Mouse (Mus musculus) kidney, embryonic 14.5 days (tissue): ENCODE results near the gene Ubald2. TPM values are rescaled to one million over a fixed set of nuclear protein-coding genes. Genes with fewer than 3 reads are reported as not detected.

Experiments
- ATAC-seq: fragments of 200-750 bp; cut with Nextera tagmentation; 2 replicates; pipeline ENCODE4 v1.8.0; 2017; ENCODE audit warnings: moderate number of reproducible peaks, mild to moderate bottlenecking, moderate TSS enrichment, moderate library complexity; ENCODE audit not compliant: low FRiP score, low TSS enrichment
- H3K27ac ChIP-seq: fragments of 300-500 bp; sonication (generic); 2 replicates; pipeline ENCODE4 v1.5.1; 2014; ENCODE audit warnings: low read depth, mild to moderate bottlenecking, low read length, moderate library complexity, mixed read lengths
- H3K27me3 ChIP-seq: fragments of 300-500 bp; sonication (generic); 2 replicates; pipeline ENCODE4 v1.6.1; 2014; ENCODE audit warnings: mild to moderate bottlenecking, low read length; ENCODE audit not compliant: control insufficient read depth, insufficient read depth
- H3K36me3 ChIP-seq: fragments of 300-500 bp; sonication (generic); 2 replicates; pipeline ENCODE4 v1.6.1; 2014; ENCODE audit warnings: low read length, mixed read lengths; ENCODE audit not compliant: control insufficient read depth, insufficient read depth
- H3K4me1 ChIP-seq: fragments of 300-500 bp; sonication (generic); 2 replicates; pipeline ENCODE4 v1.6.1; 2014; ENCODE audit warnings: low read length, mixed read lengths; ENCODE audit not compliant: control insufficient read depth, insufficient read depth
- H3K4me2 ChIP-seq: fragments of 300-500 bp; sonication (generic); replicated peaks from 2 replicates; pipeline ENCODE4 v1.6.1; 2014; ENCODE audit warnings: low read depth, mild to moderate bottlenecking, low read length
- H3K4me3 ChIP-seq: fragments of 300-500 bp; sonication (generic); 2 replicates; pipeline ENCODE4 v1.5.1; 2014; ENCODE audit warnings: mild to moderate bottlenecking, low read length
- H3K9ac ChIP-seq: fragments of 300-500 bp; sonication (generic); 2 replicates; pipeline ENCODE4 v1.6.1; 2014; ENCODE audit warnings: low read depth, mild to moderate bottlenecking, low read length, moderate library complexity
- H3K9me3 ChIP-seq: fragments of 300-500 bp; sonication (generic); 2 replicates; pipeline ENCODE4 v1.6.1; 2016; ENCODE audit warnings: low read length; ENCODE audit not compliant: control insufficient read depth
- WGBS: fragments of 180-500 bp; shearing (Covaris S2); extraction: QIAGEN DNeasy Blood & Tissue Kit; methylation state at CpG from one replicate; pipeline ENCODE4 v1.1.7; 2014; 5-methylcytosine and 5-hydroxymethylcytosine counted together
- polyA plus RNA-seq: library from polyadenylated mRNA; unstranded; fragments of >200 nt; fragmentation: Nextera tagmentation; extraction: Ambion mirVana; gene quantifications from 2 replicates; pipeline ENCODE4 v1.2.1, GENCODE M21; 2014

The Ubald2 gene
- polyA plus RNA-seq, 1 experiment from 2014 or later = 80.8 TPM

GRCm38 (mm10) chr11:116443935-116444334, 10.0 kb downstream of the Ubald2 start:
- Histone ChIP-seq H3K27ac (no peak overlapping the region), H3K36me3 (peaks cover 8% of the 10 kb centered on the region; the same call in 1 of the 2 replicates), H3K9me3 (no peaks in the 10 kb centered on the region), H3K9ac (no peak overlapping the region), H3K4me3 (no peak overlapping the region), H3K4me1 (peaks cover 12% of the 10 kb centered on the region), H3K4me2 (no peak overlapping the region), H3K27me3 (peaks cover 13% of the 10 kb centered on the region; the same call in 1 of the 2 replicates)
- ATAC-seq = no peak
- 91% methylated on average over 6 of the region's 6 CpGs for WGBS

DNA sequence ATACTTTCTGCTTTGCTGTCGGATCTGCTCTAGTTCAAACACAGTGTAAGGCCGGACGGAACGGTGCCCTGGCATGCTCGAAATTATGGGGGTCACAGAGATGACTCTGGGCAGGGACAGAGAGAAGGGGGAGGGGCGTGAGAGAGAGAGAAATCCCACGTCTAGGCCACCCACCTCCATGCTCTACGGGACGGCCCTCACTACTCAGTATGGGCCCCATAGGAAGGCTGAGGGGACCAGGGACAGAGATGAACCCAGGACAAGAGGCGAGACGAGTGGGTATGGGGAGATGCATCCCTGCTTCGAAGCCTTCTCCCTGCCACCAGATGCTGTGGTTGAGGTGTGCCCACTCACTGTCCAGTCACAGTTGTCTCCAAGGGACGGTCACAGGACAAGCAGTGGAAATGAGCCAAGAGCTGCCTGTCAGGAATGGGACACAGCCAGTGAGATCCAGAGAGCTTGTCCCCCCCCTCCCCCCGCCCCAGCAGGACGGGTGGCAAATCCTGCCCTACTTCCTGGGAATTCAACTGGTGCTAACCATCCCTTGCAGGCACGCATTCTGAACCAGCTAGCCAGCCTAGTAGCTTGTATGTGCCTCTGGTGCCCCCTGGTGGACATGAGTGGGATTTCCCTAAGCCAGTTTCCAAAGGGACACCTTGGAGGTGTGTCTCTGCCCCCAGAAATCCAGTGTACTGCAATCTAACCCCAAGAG, 11.9 kb downstream of the Ubald2 start:
- no peaks in the 10 kb centered on the region for H3K36me3 ChIP-seq
- 28% methylated on average over 14 of the region's 16 CpGs for WGBS
- H3K4me3 ChIP-seq = no peak overlapping the region
- H3K27ac ChIP-seq = no peak overlapping the region
- ATAC-seq = peak; percentile 56
- no peak overlapping the region for H3K9ac ChIP-seq
- H3K4me1 ChIP-seq = peaks cover 7% of the 10 kb centered on the region
- H3K27me3 ChIP-seq = peaks cover 13% of the 10 kb centered on the region; the same call in 1 of the 2 replicates
- H3K4me2 ChIP-seq = peak overlapping the region; percentile 10
- peaks cover 3% of the 10 kb centered on the region; the same call in 1 of the 2 replicates for H3K9me3 ChIP-seq

- peak; percentile 25; the same call in 1 of the 2 replicates for ATAC-seq
- Histone ChIP-seq H3K4me3 (no peak overlapping the region), H3K4me1 (peaks cover 7% of the 10 kb centered on the region), H3K36me3 (no peaks in the 10 kb centered on the region), H3K27ac (no peak overlapping the region), H3K9ac (0 out of 2 replicates have a peak overlapping the region, but pooled peaks have one; percentile 35), H3K9me3 (peaks cover 3% of the 10 kb centered on the region; the same call in 1 of the 2 replicates), H3K27me3 (peaks cover 13% of the 10 kb centered on the region; the same call in 1 of the 2 replicates), H3K4me2 (peak overlapping the region; percentile 1; the same call in 1 of the 2 replicates)
- 21% methylated on average over 19 of the region's 19 CpGs for WGBS
Observed at GRCm38 (mm10) chr11:116446308-116446887, 12.5 kb downstream of the Ubald2 start.

DNA sequence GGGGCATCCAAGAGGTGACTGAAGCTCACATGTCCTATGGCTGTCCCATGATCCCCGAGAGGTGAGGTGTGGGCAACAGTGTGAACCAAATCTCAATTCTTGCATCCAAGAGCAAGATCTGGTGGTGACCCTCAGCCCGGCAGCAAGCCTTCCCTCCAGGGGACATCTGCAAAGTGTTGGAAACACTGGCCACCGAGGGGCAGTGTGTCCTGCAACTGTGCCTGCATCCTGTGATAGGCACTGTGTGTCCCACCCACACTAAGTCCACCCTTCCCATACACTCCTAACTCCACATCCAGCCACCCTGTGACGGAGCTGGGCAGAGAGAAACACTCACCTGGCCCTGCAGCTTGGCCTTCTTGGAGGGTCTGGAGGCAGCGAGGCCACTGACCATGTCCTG, 13.9 kb downstream of the Ubald2 start:
- WGBS = 73% methylated on average over 5 of the region's 5 CpGs
- no peak overlapping the region for H3K9ac ChIP-seq

GRCm38 (mm10) chr11:116449341-116449740, 15.4 kb downstream of the Ubald2 start:
- Histone ChIP-seq H3K9me3 (peaks cover 3% of the 10 kb centered on the region; the same call in 1 of the 2 replicates), H3K4me1 (peaks cover 7% of the 10 kb centered on the region), H3K27me3 (peaks cover 13% of the 10 kb centered on the region; the same call in 1 of the 2 replicates), H3K9ac (no peak overlapping the region), H3K4me3 (no peak overlapping the region), H3K27ac (no peak overlapping the region), H3K4me2 (no peak overlapping the region), H3K36me3 (no peaks in the 10 kb centered on the region)
- no peak for ATAC-seq
- 95% methylated on average over 3 of the region's 3 CpGs for WGBS

More for the DNA sequence above, 13.9 kb downstream of the Ubald2 start:
- Histone ChIP-seq H3K4me2 (no peak overlapping the region), H3K27ac (no peak overlapping the region), H3K36me3 (no peaks in the 10 kb centered on the region), H3K4me1 (peaks cover 7% of the 10 kb centered on the region), H3K4me3 (no peak overlapping the region), H3K27me3 (peaks cover 13% of the 10 kb centered on the region; the same call in 1 of the 2 replicates), H3K9me3 (peaks cover 3% of the 10 kb centered on the region; the same call in 1 of the 2 replicates)
- ATAC-seq = no peak

- ATAC-seq = no peak
- Histone ChIP-seq H3K4me2 (no peak overlapping the region), H3K9me3 (peaks cover 3% of the 10 kb centered on the region; the same call in 1 of the 2 replicates), H3K9ac (no peak overlapping the region), H3K36me3 (no peaks in the 10 kb centered on the region), H3K27me3 (0 out of 2 replicates have a peak, but pooled peaks cover 3% of the 10 kb centered on the region), H3K4me1 (no peaks in the 10 kb centered on the region), H3K4me3 (no peak overlapping the region), H3K27ac (no peak overlapping the region)
- 89% methylated on average over 10 of the region's 10 CpGs for WGBS
Observed at GRCm38 (mm10) chr11:116453889-116454288, 20.0 kb downstream of the Ubald2 start.

DNA sequence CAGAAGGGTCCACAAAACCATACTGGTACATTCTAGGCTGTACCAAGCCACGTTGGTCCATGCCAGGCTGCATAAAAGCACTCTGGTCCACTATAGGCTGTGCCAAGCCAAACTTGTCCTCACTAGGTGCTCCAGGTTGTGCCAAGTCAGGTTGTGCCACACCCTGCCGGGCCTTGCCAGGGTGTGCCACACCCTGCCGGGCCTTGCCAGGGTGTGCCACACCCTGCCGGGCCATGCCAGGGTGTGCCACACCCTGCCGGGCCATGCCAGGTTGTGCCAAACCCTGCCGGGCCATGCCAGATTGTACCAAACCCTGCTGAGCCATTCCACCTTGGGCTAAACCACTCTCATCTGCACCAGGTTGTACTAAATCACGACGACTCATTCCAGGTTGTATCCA, 22.3 kb downstream of the Ubald2 start:
- Histone ChIP-seq H3K4me3 (no peak overlapping the region), H3K4me1 (no peaks in the 10 kb centered on the region), H3K27ac (no peak overlapping the region), H3K27me3 (0 out of 2 replicates have a peak, but pooled peaks cover 3% of the 10 kb centered on the region), H3K4me2 (no peak overlapping the region), H3K9me3 (no peaks in the 10 kb centered on the region), H3K9ac (no peak overlapping the region), H3K36me3 (no peaks in the 10 kb centered on the region)
- no peak for ATAC-seq
- WGBS = 87% methylated on average over 8 of the region's 8 CpGs

GRCm38 (mm10) chr11:116459786-116460185, 25.9 kb downstream of the Ubald2 start:
- H3K4me3 ChIP-seq = no peak overlapping the region
- H3K27ac ChIP-seq = no peak overlapping the region
- no peak overlapping the region for H3K4me2 ChIP-seq
- no peaks in the 10 kb centered on the region for H3K9me3 ChIP-seq
- H3K36me3 ChIP-seq = no peaks in the 10 kb centered on the region
- H3K9ac ChIP-seq = no peak overlapping the region
- 69% methylated on average over 4 of the region's 4 CpGs for WGBS
- ATAC-seq = no peak
- H3K27me3 ChIP-seq = 0 out of 2 replicates have a peak, but pooled peaks cover 3% of the 10 kb centered on the region
- H3K4me1 ChIP-seq = no peaks in the 10 kb centered on the region

GRCm38 (mm10) chr11:116463338-116463737, 29.4 kb downstream of the Ubald2 start:
- 56% methylated on average over 5 of the region's 5 CpGs for WGBS
- 0 out of 2 replicates have a peak, but pooled peaks have one; percentile 36 for ATAC-seq
- Histone ChIP-seq H3K4me1 (no peaks in the 10 kb centered on the region), H3K27me3 (no peaks in the 10 kb centered on the region), H3K9me3 (no peaks in the 10 kb centered on the region), H3K27ac (no peak overlapping the region), H3K4me2 (no peak overlapping the region), H3K9ac (no peak overlapping the region), H3K36me3 (no peaks in the 10 kb centered on the region), H3K4me3 (no peak overlapping the region)
